Mouse (Mus musculus): Measurements from ENCODE around the gene Spata6. TPM values are rescaled to one million over a fixed set of nuclear protein-coding genes. Genes with fewer than 3 reads are reported as not detected.
A peak's percentile ranks its signal among the peaks of the same experiment; 100 is the strongest.

The Spata6 gene
- polyA plus RNA-seq, 1 experiment = 12.9 TPM

GRCm38 (mm10) chr4:111682793-111683192 is 37.0 kb upstream of the Spata6 start:
- no peaks in the 10 kb centered on the region for H3K27me3 ChIP-seq (ENCODE audit: control insufficient read depth, insufficient read depth, insufficient read length)
- no peak for TF ChIP-seq MYOG (IDR thresholded peaks at IDR 0.05; ENCODE audit: control insufficient read depth in 1 of 3, insufficient read depth in 1 of 3, insufficient read length in 2 of 3, low read depth in 2 of 3)
- TF ChIP-seq SRF (IDR thresholded peaks at IDR 0.05; ENCODE audit: control insufficient read depth, insufficient read length, low read depth) = no peak
- TF ChIP-seq POLR2AphosphoS2 (IDR thresholded peaks at IDR 0.05; ENCODE audit: insufficient read length, low read depth) = no peak
- H3K4me3 ChIP-seq = no peak overlapping the region
- H3K79me2 ChIP-seq (ENCODE audit: control insufficient read depth, insufficient read depth) = no peaks in the 10 kb centered on the region
- no peak overlapping the region for H3ac ChIP-seq (ENCODE audit: control insufficient read depth, insufficient read length)
- H3K36me3 ChIP-seq (ENCODE audit: control insufficient read depth, insufficient read depth) = no peaks in the 10 kb centered on the region
- H3K4me2 ChIP-seq (ENCODE audit: low read depth) = no peak overlapping the region

GRCm38 (mm10) chr4:111683843-111684242 is 35.9 kb upstream of the Spata6 start:
- no peak for TF ChIP-seq SRF (IDR thresholded peaks at IDR 0.05; ENCODE audit: control insufficient read depth, insufficient read length, low read depth)
- TF ChIP-seq POLR2AphosphoS2 (IDR thresholded peaks at IDR 0.05; ENCODE audit: insufficient read length, low read depth) = no peak
- no peak for TF ChIP-seq TCF3 (IDR thresholded peaks at IDR 0.05; ENCODE audit: insufficient read length, low read depth)
- no peak for TF ChIP-seq TCF12 (IDR thresholded peaks at IDR 0.05; ENCODE audit: insufficient read depth, poor library complexity, severe bottlenecking)
- TF ChIP-seq POLR2A (IDR thresholded peaks at IDR 0.05; ENCODE audit: insufficient read length, low read depth) = no peak
- no peak for TF ChIP-seq CEBPB (IDR thresholded peaks at IDR 0.05; ENCODE audit: insufficient read depth, poor library complexity, severe bottlenecking)
- TF ChIP-seq MYOG (IDR thresholded peaks at IDR 0.05; ENCODE audit: control insufficient read depth in 1 of 3, insufficient read depth in 1 of 3, insufficient read length in 2 of 3, low read depth in 2 of 3) = no peak
- no peaks in the 10 kb centered on the region for H3K27me3 ChIP-seq (ENCODE audit: control insufficient read depth, insufficient read depth, insufficient read length)

GRCm38 (mm10) chr4:111685951-111686350 is 33.8 kb upstream of the Spata6 start:
- no peaks in the 10 kb centered on the region for H3K27me3 ChIP-seq (ENCODE audit: control insufficient read depth, insufficient read depth, insufficient read length)
- H3ac ChIP-seq (ENCODE audit: control insufficient read depth, insufficient read length) = no peak overlapping the region
- H3K4me2 ChIP-seq (ENCODE audit: low read depth) = no peak overlapping the region
- no peaks in the 10 kb centered on the region for H3K79me2 ChIP-seq (ENCODE audit: control insufficient read depth, insufficient read depth)
- no peaks in the 10 kb centered on the region for H3K36me3 ChIP-seq (ENCODE audit: control insufficient read depth, insufficient read depth)
- no peak overlapping the region for H3K4me3 ChIP-seq
- TF ChIP-seq USF1 (IDR thresholded peaks at IDR 0.05; ENCODE audit: low read depth) (no peak), REST (IDR thresholded peaks at IDR 0.05; ENCODE audit: insufficient read depth, insufficient read length) (no peak), POLR2A (IDR thresholded peaks at IDR 0.05; ENCODE audit: insufficient read length, low read depth) (no peak), MYOD1 (IDR thresholded peaks at IDR 0.05; ENCODE audit: control insufficient read depth in 1 of 3, insufficient read length in 2 of 3, low read depth in 2 of 3) (no peak), TCF12 (IDR thresholded peaks at IDR 0.05; ENCODE audit: insufficient read depth, poor library complexity, severe bottlenecking) (no peak), E2F4 (IDR thresholded peaks at IDR 0.05; ENCODE audit: insufficient read depth) (no peak), MYOG (IDR thresholded peaks at IDR 0.05; ENCODE audit: control insufficient read depth in 1 of 3, insufficient read depth in 1 of 3, insufficient read length in 2 of 3, low read depth in 2 of 3) (no peak), SRF (IDR thresholded peaks at IDR 0.05; ENCODE audit: control insufficient read depth, insufficient read length, low read depth) (no peak), POLR2AphosphoS2 (IDR thresholded peaks at IDR 0.05; ENCODE audit: insufficient read length, low read depth) (no peak), MAX (IDR thresholded peaks at IDR 0.05; ENCODE audit: low read depth) (no peak), CEBPB (IDR thresholded peaks at IDR 0.05; ENCODE audit: insufficient read depth, poor library complexity, severe bottlenecking) (no peak), TCF3 (IDR thresholded peaks at IDR 0.05; ENCODE audit: insufficient read length, low read depth) (no peak)

More at GRCm38 (mm10) chr4:111683843-111684242, 35.9 kb upstream of the Spata6 start:
- Histone ChIP-seq H3K36me3 (ENCODE audit: control insufficient read depth, insufficient read depth) (no peaks in the 10 kb centered on the region), H3ac (ENCODE audit: control insufficient read depth, insufficient read length) (no peak overlapping the region), H3K4me3 (no peak overlapping the region), H3K79me2 (ENCODE audit: control insufficient read depth, insufficient read depth) (no peaks in the 10 kb centered on the region), H3K4me2 (ENCODE audit: low read depth) (no peak overlapping the region)

GRCm38 (mm10) chr4:111686951-111687350 is 32.8 kb upstream of the Spata6 start:
- Histone ChIP-seq H3K27me3 (ENCODE audit: control insufficient read depth, insufficient read depth, insufficient read length) (no peaks in the 10 kb centered on the region), H3K4me2 (ENCODE audit: low read depth) (peak overlapping the region; percentile 62), H3K4me3 (no peak overlapping the region), H3K36me3 (ENCODE audit: control insufficient read depth, insufficient read depth) (no peaks in the 10 kb centered on the region), H3ac (ENCODE audit: control insufficient read depth, insufficient read length) (no peak overlapping the region), H3K79me2 (ENCODE audit: control insufficient read depth, insufficient read depth) (no peaks in the 10 kb centered on the region)
- TF ChIP-seq TCF3 (IDR thresholded peaks at IDR 0.05; ENCODE audit: insufficient read length, low read depth) (no peak), TCF12 (IDR thresholded peaks at IDR 0.05; ENCODE audit: insufficient read depth, poor library complexity, severe bottlenecking) (no peak), USF1 (IDR thresholded peaks at IDR 0.05; ENCODE audit: low read depth) (no peak), POLR2A (IDR thresholded peaks at IDR 0.05; ENCODE audit: insufficient read length, low read depth) (no peak), REST (IDR thresholded peaks at IDR 0.05; ENCODE audit: insufficient read depth, insufficient read length) (no peak), CEBPB (IDR thresholded peaks at IDR 0.05; ENCODE audit: insufficient read depth, poor library complexity, severe bottlenecking) (no peak), MAX (IDR thresholded peaks at IDR 0.05; ENCODE audit: low read depth) (no peak), POLR2AphosphoS2 (IDR thresholded peaks at IDR 0.05; ENCODE audit: insufficient read length, low read depth) (no peak), SRF (IDR thresholded peaks at IDR 0.05; ENCODE audit: control insufficient read depth, insufficient read length, low read depth) (no peak), E2F4 (IDR thresholded peaks at IDR 0.05; ENCODE audit: insufficient read depth) (no peak), MYOG (IDR thresholded peaks at IDR 0.05; ENCODE audit: control insufficient read depth in 1 of 3, insufficient read depth in 1 of 3, insufficient read length in 2 of 3, low read depth in 2 of 3) (no peak), MYOD1 (IDR thresholded peaks at IDR 0.05; ENCODE audit: control insufficient read depth in 1 of 3, insufficient read length in 2 of 3, low read depth in 2 of 3) (no peak)

GRCm38 (mm10) chr4:111687613-111688012 is 32.2 kb upstream of the Spata6 start:
- H3ac ChIP-seq (ENCODE audit: control insufficient read depth, insufficient read length) = no peak overlapping the region
- H3K4me3 ChIP-seq = no peak overlapping the region
- TF ChIP-seq CEBPB (IDR thresholded peaks at IDR 0.05; ENCODE audit: insufficient read depth, poor library complexity, severe bottlenecking) = no peak
- no peak for TF ChIP-seq USF1 (IDR thresholded peaks at IDR 0.05; ENCODE audit: low read depth)
- no peak for TF ChIP-seq TCF3 (IDR thresholded peaks at IDR 0.05; ENCODE audit: insufficient read length, low read depth)
- TF ChIP-seq POLR2A (IDR thresholded peaks at IDR 0.05; ENCODE audit: insufficient read length, low read depth) = no peak
- no peak for TF ChIP-seq SRF (IDR thresholded peaks at IDR 0.05; ENCODE audit: control insufficient read depth, insufficient read length, low read depth)
- no peak for TF ChIP-seq MYOG (IDR thresholded peaks at IDR 0.05; ENCODE audit: control insufficient read depth in 1 of 3, insufficient read depth in 1 of 3, insufficient read length in 2 of 3, low read depth in 2 of 3)
- no peak for TF ChIP-seq MAX (IDR thresholded peaks at IDR 0.05; ENCODE audit: low read depth)
- no peak for TF ChIP-seq REST (IDR thresholded peaks at IDR 0.05; ENCODE audit: insufficient read depth, insufficient read length)
- TF ChIP-seq MYOD1 (IDR thresholded peaks at IDR 0.05; ENCODE audit: control insufficient read depth in 1 of 3, insufficient read length in 2 of 3, low read depth in 2 of 3) = no peak
- TF ChIP-seq POLR2AphosphoS2 (IDR thresholded peaks at IDR 0.05; ENCODE audit: insufficient read length, low read depth) = no peak
- TF ChIP-seq E2F4 (IDR thresholded peaks at IDR 0.05; ENCODE audit: insufficient read depth) = no peak
- no peak for TF ChIP-seq TCF12 (IDR thresholded peaks at IDR 0.05; ENCODE audit: insufficient read depth, poor library complexity, severe bottlenecking)

More at GRCm38 (mm10) chr4:111687613-111688012, 32.2 kb upstream of the Spata6 start:
- no peaks in the 10 kb centered on the region for H3K27me3 ChIP-seq (ENCODE audit: control insufficient read depth, insufficient read depth, insufficient read length)
- H3K4me2 ChIP-seq (ENCODE audit: low read depth) = peak overlapping the region; percentile 62
- no peaks in the 10 kb centered on the region for H3K79me2 ChIP-seq (ENCODE audit: control insufficient read depth, insufficient read depth)
- H3K36me3 ChIP-seq (ENCODE audit: control insufficient read depth, insufficient read depth) = no peaks in the 10 kb centered on the region
